ENCODE assay signal across 12 mouse cellular contexts in genomic region chr16:20371731-20372130, GRCm38 (mm10). TPM values are rescaled to one million over a fixed set of nuclear protein-coding genes. Genes with fewer than 3 reads are reported as not detected.
DNase-seq lines count a peak whose midpoint lies in the region; ATAC-seq and TF ChIP-seq lines count a peak whose summit lies in the region.
"Had no signal": no experiment of that assay in that cellular context is flagged by ENCODE, and none has a peak within 500 bp of the region (broad histone marks: within the 10 kb centered on the region; RNA-seq: fewer than 3 reads in every experiment).

No protein-coding gene starts in this region.

- intact Hi-C loops in gastrocnemius, postnatal 36 days (cut with DNase I) = no loop called here

- H3K4me3 ChIP-seq in liver, adult 2 months (ENCODE audit: insufficient read depth, low read depth, low read length) = no peak overlapping the region
- H3K4me3 ChIP-seq: heart, embryonic 15.5 days had no signal

- H3K79me2 ChIP-seq in liver, adult 2 months (ENCODE audit: control insufficient read depth, insufficient read depth, low read length) = no peaks in the 10 kb centered on the region

- 67% methylated on average over 4 of the region's 4 CpGs for WGBS in liver, adult 2 months

- H3K4me1 ChIP-seq in liver, adult 2 months (ENCODE audit: control insufficient read depth, insufficient read depth, low read length) = peaks cover 3% of the 10 kb centered on the region
- H3K4me1 ChIP-seq: heart, embryonic 15.5 days had no signal

- no peaks in the 10 kb centered on the region for H3K36me3 ChIP-seq in liver, adult 2 months (ENCODE audit: control insufficient read depth, insufficient read depth, low read length)

- no peak for ATAC-seq in inflammation-experienced regulatory T-cells, adult 6 months

- no peak overlapping the region for H3K27ac ChIP-seq in liver, adult 2 months (replicated peaks; ENCODE audit: insufficient read depth, low read depth, low read length)
- H3K27ac ChIP-seq: heart, embryonic 15.5 days had no signal

- no peak for TF ChIP-seq POLR2A in liver, adult 2 months (IDR thresholded peaks at IDR 0.05; ENCODE audit: extremely low read depth, insufficient read depth, low read length)

- H3K9ac ChIP-seq in liver, adult 2 months (ENCODE audit: low read depth, low read length) = no peak overlapping the region
- H3K9ac ChIP-seq: heart, embryonic 15.5 days had no signal

- DNase-seq in adrenal gland, adult 8-10 months = peak; percentile 20
- no peak for DNase-seq in adrenal gland, postnatal 25 days
- DNase-seq in 3T3-L1 (ENCODE audit: low read depth, low spot score) = peak; percentile 72
- peak; percentile 19 for DNase-seq in adrenal gland, postnatal 14 days
- peak; percentile 23 for DNase-seq in liver, adult 2 months (ENCODE audit: extremely low read depth, low read depth, low spot score)
- DNase-seq in gastrocnemius, postnatal 36 days = no peak
- no peak for DNase-seq in left cerebral cortex, adult 18-20 months (ENCODE audit: low spot score in 2 of 2)

- no peak for TF ChIP-seq CTCF in liver, adult 2 months (IDR thresholded peaks at IDR 0.05; ENCODE audit: low read depth, low read length)

- H3K27me3 ChIP-seq in liver, adult 2 months (ENCODE audit: control insufficient read depth, insufficient read depth, low read length) = no peaks in the 10 kb centered on the region
- H3K27me3 ChIP-seq: heart, embryonic 15.5 days had no signal

RNA-seq across cellular contexts. Expression of gene Cyp2ab1, which starts 46.5 kb away (rescaled TPM):
- 1 to 10 TPM in 1 of 4 experiments, under 1 TPM in 2, not detected in 1; 0.38 to 2.6 (median 0.65) TPM for total RNA-seq in adrenal gland, adult 8-10 months (2022)
- total RNA-seq in adrenal gland, postnatal 25 days (2021) = not detected in 2 replicates
- total RNA-seq in adrenal gland, postnatal 14 days (2021) = 0.34 and 0.70 TPM in 2 replicates
- 0.13 TPM in 1 of 2 replicates, not detected in the other for total RNA-seq in liver, adult 2 months (2014; rRNA removed)
- 0.07 TPM in 1 of 2 replicates, not detected in the other for polyA plus RNA-seq in liver, adult 2 months (2012; rRNA removed)
- 1 to 10 TPM in 1 of 2 experiments, not detected in 1; 1.2 TPM for total RNA-seq in gastrocnemius, postnatal 36 days (2021)
- not detected for polyA plus RNA-seq in inflammation-experienced regulatory T-cells, adult 6 months (2017; shearing (Covaris generic))
- total RNA-seq in left cerebral cortex, adult 18-20 months (2021) = not detected
- polyA plus RNA-seq: embryonic facial prominence, embryonic 11.5 days; heart, embryonic 15.5 days; intestine, embryonic 14.5 days; lung, embryonic 16.5 days had no signal

RNA-seq across cellular contexts. Expression of gene Abcc5, which starts 54.5 kb away (rescaled TPM):
- 100 to 1,000 TPM in 2 of 4 experiments, 10 to 100 TPM in 2; 74.2 to 148 (median 106) TPM for total RNA-seq in adrenal gland, adult 8-10 months (2022)
- total RNA-seq in adrenal gland, postnatal 25 days (2021) = 73.8 and 89.1 TPM in 2 replicates
- 48.2 and 50.7 TPM in 2 replicates for total RNA-seq in adrenal gland, postnatal 14 days (2021)
- 6.6 and 7.9 TPM in 2 replicates for total RNA-seq in liver, adult 2 months (2014; rRNA removed)
- 4.3 and 7.7 TPM in 2 replicates for polyA plus RNA-seq in liver, adult 2 months (2012; rRNA removed)
- total RNA-seq in gastrocnemius, postnatal 36 days (2021) = 10 to 100 TPM; 60.7 to 61.2 TPM
- 10 to 100 TPM; 20.5 to 39.1 (median 35.7) TPM for polyA plus RNA-seq in inflammation-experienced regulatory T-cells, adult 6 months (2017; shearing (Covaris generic))
- 100 to 1,000 TPM; 208 to 216 TPM for total RNA-seq in left cerebral cortex, adult 18-20 months (2021)

Comparison
In these comparisons a context has a peak if more than half of its experiments do, and no peak if none do; other contexts are left out.
1. DNase-seq: peak in adrenal gland, adult 8-10 months (single experiment), 3T3-L1 (single experiment), adrenal gland, postnatal 14 days (single experiment) and liver, adult 2 months (single experiment); none in adrenal gland, postnatal 25 days (single experiment), gastrocnemius, postnatal 36 days (0 of 2) and left cerebral cortex, adult 18-20 months (0 of 2).